Mouse (Mus musculus) adrenal gland, postnatal 10 days (tissue): ENCODE results near the gene Gm20662. TPM values are rescaled to one million over a fixed set of nuclear protein-coding genes. Genes with fewer than 3 reads are reported as not detected.

Experiments used
- DNase-seq: peaks from one replicate; pipeline ENCODE4 v3.0.0; 2021; ENCODE audit warnings: mixed read lengths
- total RNA-seq, 2 experiments: library from RNA; stranded (reverse); gene quantifications; 2 replicates each; pipeline ENCODE4 v1.2.3; 2021

Gm20662 gene
- total RNA-seq, 2 experiments from 2014 or later = 1.1 to 1.6 TPM

DNA sequence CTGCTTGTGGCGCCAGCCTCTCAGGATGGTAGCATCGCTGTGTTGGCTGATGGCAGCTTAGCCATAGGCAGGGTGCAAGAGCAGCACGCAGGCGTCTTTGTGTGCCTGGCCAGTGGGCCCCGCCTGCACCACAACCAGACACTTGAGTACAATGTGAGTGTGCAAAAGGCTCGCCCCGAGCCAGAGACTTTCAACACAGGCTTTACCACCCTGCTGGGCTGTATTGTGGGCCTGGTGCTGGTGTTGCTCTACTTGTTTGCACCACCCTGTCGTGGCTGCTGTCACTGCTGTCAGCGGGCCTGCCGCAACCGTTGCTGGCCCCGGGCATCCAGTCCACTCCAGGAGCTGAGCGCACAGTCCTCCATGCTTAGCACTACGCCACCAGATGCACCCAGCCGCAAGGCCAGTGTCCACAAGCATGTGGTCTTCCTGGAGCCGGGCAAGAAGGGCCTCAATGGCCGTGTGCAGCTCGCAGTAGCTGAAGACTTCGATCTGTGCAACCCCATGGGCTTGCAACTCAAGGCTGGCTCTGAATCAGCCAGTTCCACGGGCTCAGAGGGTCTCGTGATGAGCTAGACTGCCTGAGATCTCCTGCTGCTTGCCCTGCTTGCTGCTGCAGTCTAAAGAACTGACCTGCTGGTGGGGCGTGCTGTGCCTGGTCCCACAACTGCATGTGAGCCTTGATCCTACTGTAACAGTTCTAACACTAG is 58.3 kb downstream of the Gm20662 start:
- no peak for DNase-seq

DNA sequence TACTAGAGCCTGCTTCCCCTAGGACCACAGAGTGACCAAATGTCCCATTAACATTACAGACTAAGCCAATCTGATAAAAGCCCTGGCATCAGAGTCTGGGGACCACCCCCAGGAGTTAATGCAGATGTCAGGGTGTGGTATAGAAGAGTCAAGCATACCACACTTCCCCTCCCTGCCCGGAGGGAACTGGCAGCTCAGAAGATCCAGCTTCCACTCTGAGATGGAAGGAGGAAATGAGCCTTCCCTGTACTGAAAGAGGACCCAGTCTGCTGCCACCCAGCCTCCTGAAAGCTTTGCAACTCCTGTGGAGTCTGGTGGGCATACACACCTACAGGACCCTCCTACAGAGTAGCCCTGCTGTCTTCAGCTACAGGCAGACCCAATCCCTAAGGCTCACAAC is 58.9 kb downstream of the Gm20662 start:
- no peak for DNase-seq

DNA sequence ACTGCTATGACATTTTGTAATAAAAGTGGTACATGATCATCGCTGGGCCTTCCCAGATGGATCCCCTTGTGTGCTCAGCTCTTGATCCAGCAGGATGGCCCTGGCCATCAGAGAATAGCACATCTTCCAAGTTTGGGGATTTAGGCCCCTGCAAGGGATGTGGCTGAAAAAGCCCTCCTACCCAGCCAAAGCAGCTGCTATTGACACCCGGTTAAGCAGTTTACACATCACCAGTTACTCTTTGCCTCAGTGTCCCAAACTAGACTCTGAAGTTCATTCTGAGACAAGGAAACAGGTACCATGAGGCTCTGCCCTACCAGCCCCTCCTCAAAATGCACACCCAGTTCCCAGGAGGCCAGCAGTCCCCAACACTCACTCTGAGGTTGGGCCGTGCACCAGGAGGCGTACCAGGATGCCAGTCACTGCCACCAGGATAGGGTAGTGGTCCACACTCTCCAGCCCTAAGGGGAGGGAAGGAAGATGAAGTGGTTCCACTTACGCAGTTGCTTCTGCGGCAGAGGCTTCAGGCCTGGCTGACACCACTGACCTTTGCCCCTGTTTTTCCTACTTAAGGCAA is 59.6 kb downstream of the Gm20662 start:
- no peak for DNase-seq

DNA sequence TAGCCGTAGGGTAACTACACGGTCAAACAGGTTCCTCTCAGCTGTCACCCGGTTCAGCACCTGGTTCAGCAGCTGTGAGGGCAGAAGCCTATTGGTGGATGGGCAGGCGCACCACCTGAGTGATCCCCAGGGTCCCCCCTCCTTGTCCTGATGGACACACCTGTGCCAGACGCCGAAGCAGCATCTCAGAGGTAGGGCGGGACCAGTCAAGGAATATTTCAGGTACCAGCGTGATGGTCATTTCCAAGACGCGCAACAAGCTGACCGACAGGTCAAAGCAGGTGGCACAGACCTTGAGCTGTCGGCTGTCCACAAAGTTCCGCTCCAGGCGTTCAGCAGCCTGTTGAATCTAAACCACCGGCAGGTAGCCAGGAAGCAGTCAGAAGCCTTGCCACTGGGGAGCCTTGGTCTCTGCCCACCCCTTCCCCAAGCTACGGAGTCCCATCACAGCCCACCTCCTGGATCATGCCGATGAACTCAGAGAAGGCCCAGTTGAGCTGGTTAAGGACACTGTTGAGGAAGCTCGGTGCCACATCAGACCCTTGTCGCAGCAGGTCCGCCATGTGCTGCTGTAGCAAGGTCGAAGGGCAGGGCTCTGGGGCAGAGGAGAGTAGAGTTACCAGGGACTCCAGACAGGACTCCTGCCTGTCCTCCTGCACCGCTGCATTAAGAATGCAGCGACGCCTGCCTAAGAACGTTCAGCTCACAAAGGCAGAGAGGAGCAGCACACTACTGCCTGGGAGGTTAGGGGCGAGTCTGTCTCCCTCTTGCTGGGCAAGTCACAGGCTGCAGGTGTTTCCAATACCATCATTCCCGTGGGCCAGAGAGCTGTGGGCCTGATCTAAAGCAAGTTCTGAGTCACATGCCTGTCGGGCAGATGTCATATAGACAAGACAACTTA is 60.5 kb downstream of the Gm20662 start:
- no peak for DNase-seq

DNA sequence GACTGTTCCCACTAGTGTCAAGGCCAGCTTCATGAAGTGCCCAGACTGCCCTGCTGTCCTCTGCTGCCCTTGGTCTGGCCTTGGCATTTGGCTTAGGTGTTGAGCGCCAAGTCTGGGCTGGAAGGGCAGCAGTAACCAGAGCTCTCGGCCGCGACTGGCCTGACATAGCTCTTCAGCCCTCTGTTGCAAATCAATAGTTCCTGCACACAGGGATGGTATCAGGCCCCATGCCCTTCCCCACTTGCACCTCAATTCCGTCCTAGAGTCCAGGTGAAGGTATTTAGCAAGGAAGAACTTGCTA is 61.1 kb downstream of the Gm20662 start:
- peak; percentile 77 for DNase-seq

DNA sequence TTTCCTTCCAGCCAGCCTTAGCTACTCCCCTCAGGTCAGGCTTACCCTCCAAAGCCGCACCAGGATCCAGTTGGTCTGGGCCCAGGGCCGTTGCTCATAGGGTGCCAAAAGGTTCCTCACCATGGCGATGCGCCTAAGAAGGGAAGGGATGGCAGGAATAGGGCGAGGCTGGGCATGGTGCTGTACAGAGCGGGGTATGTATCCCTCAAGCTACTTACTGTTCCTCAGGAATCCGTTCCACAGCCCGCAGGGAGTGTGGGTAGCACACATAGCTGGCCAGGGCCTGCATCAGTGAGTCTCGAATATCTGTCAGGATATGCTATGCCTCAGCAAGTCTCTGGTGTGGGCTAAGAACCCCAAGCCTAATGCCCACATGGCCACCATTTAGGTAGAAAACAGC is 62.1 kb downstream of the Gm20662 start:
- DNase-seq = no peak

DNA sequence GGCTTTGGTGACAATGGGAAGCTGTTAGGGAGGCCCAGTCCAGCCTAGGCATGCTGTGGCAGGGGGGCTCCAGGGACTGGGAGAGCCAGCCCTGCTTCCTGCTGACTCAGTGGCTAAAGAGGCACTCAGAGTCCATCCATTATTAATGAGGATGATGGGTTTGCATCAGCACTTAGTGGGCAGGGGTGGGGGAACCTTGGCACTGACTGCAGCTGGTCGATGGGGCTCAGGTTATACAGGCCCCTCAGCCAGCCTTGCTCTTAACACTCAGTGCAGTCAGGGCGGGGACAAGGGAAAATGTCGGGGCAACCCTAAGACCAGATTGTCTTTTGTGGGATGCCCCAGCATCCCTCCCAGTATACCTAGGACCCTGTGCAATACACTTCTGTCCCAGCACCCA is 66.0 kb downstream of the Gm20662 start:
- no peak for DNase-seq

DNA sequence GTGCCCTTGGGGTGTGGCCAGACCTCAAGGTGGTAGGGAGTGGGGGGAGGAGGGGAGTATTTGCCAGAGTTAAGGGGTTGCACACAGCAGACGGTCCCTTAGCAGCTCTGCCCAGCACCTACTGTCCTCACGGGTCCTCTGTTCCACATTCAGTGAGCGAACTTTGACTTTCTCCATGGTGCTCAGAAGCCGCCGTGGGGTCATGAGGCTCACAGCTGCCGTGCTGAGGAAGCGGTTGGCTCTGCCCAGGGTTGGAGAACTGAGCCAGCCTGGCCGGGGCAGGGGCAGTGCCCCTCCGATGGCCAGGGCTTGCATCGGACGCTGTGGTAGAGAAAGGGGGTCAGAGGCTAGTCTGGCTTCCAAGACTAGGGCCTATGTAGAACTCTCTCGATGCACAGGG is 67.2 kb downstream of the Gm20662 start:
- no peak for DNase-seq

DNA sequence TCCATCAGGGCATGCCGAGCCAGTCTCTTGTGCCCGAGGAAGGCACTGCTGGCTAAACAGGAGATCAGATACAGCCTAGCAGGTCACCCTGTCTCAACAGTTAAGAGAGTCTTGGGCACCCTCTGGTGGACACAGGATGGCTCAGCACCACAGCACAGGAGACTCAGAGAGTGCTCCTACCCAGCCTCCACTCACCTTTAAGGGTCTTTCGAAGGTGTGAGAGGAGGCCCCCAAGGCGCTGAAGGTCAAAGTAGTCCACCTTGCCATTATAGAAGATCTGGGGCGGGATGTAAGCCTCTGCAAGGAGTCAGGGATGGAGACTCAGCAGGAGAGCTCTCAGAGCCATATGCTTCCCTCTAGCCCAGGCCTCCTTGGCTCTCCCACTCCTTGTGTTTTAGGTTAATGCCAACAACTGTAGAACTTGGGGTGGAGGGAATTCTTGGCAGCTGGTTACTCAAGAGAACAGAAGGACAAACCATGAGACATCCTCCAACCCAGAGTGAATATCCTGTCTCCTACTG is 69.4 kb downstream of the Gm20662 start:
- peak; percentile 81 for DNase-seq

- no peak for DNase-seq
These were observed 71.0 kb downstream of the Gm20662 start for GRCm38 (mm10) chr9:108067199-108067598.

- DNase-seq = peak; percentile 89
These were observed 71.8 kb downstream of the Gm20662 start for GRCm38 (mm10) chr9:108067900-108068299.

DNA sequence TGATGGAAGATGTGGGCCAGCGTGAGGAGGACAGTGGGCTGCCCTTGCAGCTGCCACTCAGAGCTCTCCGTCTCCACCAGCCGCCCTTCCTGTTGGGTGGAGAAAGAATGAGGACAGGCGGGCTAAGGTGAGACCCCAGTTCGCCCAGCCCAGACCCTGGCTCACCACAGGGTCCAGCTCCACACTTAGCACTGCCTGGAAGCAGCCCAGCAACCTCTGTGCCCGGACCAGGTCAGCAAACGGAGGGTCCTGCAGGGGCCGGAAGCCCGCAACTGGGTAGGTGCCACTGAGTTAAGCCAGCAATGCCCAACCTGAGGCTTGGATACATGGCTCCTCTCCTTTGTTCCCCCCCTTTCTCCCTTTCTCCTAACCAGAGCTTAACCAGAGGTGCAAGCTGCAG is 72.9 kb downstream of the Gm20662 start:
- DNase-seq = no peak

GRCm38 (mm10) chr9:108069529-108069928 is 73.4 kb downstream of the Gm20662 start:
- no peak for DNase-seq

DNA sequence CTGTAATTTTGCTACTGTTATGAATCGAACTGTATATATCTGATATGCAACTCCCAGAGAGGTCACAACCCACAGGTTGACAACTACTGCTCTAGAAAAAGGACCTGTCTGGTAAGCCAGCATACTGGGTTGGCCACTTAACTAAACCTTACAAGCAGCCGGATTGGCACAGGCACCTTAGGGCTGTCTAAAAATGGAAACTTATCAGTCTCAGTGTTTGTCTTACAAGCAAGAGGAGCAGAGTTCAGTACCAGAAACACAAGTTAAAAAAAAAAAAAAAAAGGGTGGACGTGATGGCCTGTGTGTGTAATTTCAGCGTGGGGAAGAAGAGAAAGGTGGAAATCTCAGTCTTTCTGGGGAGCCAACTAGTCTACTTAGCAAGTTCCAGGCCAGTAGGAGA is 75.7 kb downstream of the Gm20662 start:
- DNase-seq = no peak

- no peak for DNase-seq
These were observed 76.4 kb downstream of the Gm20662 start for GRCm38 (mm10) chr9:108072481-108072924.

- DNase-seq = no peak
These were observed 77.2 kb downstream of the Gm20662 start for GRCm38 (mm10) chr9:108073141-108073930.

DNA sequence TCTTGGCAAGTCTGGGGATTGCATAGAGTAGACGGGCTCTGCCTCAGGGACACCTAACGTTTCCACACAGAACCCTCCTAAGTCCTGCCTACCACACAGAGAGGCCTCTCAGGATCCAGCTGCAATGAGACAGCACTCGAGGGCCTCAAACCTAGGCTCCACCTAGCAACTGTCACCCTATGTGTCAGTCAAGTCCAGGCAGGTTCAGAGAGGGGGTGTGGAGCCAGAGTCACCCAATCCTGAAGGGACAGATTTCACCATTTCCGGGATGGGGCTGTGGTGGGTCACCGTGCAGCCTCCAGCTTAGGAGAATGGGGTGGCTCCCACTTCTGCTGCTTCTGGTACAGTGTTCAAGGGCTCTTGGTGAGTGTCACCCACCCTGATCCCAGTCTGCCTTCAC is 84.0 kb downstream of the Gm20662 start, which contains the start of gene Mst1:
Mst1 (plus strand) TSS at position 269 of the 400 bp plus-strand sequence.
- no peak for DNase-seq

- no peak for DNase-seq
These were observed 86.4 kb downstream of the Gm20662 start for GRCm38 (mm10) chr9:108082549-108082948.

GRCm38 (mm10) chr9:108082988-108083431 is 86.9 kb downstream of the Gm20662 start, which contains the start of gene Rnf123:
Gene Rnf123, minus strand, starts transcription at chr9:108083346.
- DNase-seq = no peak

DNA sequence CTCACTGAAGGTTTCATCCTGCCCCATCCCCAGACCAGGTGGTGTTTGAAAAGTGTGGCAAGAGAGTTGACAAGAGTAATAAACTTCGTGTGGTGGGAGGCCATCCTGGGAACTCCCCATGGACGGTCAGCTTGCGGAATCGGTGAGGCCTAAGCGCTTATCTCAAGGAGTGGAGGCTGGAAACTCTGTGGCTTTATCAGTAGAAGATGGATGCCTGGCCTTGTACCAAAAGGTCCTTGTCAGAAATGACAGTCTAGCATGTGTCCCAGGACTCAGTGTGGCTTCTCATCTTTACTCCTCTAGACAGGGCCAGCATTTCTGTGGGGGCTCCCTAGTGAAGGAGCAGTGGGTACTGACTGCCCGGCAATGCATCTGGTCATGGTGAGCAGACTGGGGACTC is 87.4 kb downstream of the Gm20662 start:
- DNase-seq = no peak

- no peak for DNase-seq
These were observed 89.1 kb downstream of the Gm20662 start for GRCm38 (mm10) chr9:108085261-108085660.

DNA sequence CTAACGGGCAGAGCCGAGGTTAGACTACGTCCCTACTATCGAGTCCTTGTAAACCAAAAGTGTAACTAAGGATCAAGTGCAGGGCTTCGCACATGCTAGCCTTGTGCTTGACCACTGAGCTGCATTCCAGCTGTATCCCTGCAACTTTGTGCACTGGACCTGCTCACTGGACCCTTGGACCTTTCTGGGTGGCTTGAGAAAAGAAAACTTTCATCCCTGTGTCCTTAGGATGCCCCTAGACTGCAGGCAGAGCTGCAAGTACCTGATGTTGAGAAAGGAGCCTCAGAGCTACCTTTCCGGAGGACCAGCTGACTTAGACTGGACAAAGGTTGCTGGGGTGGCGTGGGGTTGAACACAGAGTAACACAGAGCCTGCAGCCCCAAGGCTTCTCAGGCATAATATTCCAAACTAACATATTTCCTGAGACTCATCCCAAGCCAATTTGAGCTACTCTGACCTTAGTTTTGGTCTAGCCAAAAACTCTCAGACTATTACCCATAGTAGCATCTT is 94.5 kb downstream of the Gm20662 start:
- no peak for DNase-seq
